Mouse (Mus musculus): Measurements from ENCODE around the gene Atp5j2. TPM values are rescaled to one million over a fixed set of nuclear protein-coding genes. Genes with fewer than 3 reads are reported as not detected.
"Not testable (repeated sequence)": the region's sequence is repeated elsewhere in the genome, so short reads cannot be mapped to it uniquely, and the experiment has no call there.

Atp5j2 gene
- total RNA-seq (2021), result 100 to 1,000 TPM; 485 to 492 TPM
- long read RNA-seq, experiment 1, transcript Atp5j2-202 (4 exons, 955 nt), result major isoform, 689 of 765 reads
- long read RNA-seq, experiment 1, partial matches to known transcripts, result 71 of 765 reads
- long read RNA-seq, experiment 1, other reads (novel, unspliced or antisense), result 5 of 765 reads
- long read RNA-seq, experiment 2, transcript Atp5j2-202 (4 exons, 955 nt), result major isoform, 424 of 444 reads
- long read RNA-seq, experiment 2, partial matches to known transcripts, result 14 of 444 reads
- long read RNA-seq, experiment 2, other reads (novel, unspliced or antisense), result 4 of 444 reads

DNA sequence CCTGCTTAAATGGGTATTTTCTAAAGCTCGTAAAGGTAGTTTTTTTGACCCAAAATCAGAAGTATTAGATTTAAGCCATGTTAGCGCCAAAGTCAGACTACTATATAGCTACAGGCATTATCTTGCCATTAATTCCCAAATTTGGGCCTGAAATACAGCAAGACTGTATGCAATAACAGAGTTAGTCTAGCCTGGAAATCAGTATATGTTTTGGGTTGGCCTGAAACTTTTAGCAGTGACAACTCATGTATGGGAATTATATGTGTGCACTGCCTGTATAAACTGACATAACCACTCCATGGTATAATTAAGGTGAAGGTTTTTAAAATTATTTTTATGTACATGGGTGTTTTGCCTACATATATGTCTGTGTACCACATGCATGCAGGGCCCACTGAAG, at the start of gene Atp5j2:
Gene Atp5j2 (minus strand): TSS at position 101 of the 400 bp plus-strand sequence.
- no peak for DNase-seq

DNA sequence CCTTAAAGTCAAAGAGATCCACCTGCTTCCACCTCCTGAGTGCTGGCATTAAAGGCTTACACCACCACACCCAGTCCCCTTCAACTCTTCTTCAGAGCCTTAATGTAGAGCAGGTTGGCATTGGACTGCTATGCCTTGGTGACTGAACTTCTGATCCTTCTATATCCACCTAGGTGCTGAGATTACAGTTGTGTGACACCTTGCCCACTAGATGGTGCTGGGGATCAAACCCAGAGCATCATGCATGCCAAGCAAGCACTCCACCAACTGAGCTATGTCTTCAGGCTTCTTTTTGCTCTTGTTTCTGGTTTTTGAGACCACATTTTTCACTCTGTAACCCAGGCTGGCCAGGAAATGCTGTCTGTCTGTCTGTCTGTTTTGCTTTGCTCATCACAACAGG, 42.8 kb upstream of the Atp5j2 start:
- DNase-seq, result peak in 1 of 2 experiments; percentile 30

DNA sequence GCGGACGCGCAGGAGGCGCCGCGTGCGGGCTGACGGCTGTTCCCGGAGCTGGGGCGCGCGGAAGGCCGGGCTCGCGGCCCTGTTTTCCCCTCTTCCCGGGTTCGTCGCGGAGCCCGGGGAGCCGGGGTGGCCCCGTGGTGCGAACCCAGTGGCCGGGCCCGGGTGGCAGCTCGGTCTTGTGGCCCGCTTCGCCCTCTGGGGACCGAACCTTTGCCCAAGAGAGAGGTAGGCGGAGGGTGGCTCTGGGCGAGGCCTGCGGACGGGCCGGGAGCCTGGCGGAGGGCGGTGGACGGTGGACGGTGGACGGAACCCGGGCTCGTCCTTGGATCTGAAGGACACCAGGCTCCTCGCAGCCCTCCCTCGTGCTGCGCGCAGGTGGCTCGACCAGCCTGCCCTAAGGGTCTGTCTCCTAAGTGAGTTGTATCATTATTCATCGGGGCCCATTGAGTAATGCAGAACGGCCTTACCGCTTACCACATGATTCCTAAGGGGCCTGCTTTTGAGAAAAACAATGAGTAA, 40.1 kb upstream of the Atp5j2 start:
- peak; percentile 58 to 69 for DNase-seq

- peak; percentile 98 for DNase-seq
Observed at GRCm38 (mm10) chr5:145231367-145231871, 39.6 kb upstream of the Atp5j2 start, which contains the start of gene Zfp655. Gene Zfp655 (plus strand): TSS chr5:145231715.

GRCm38 (mm10) chr5:145230641-145231040, 38.8 kb upstream of the Atp5j2 start:
- DNase-seq, result no peak

- not testable (repeated sequence) for DNase-seq
Observed at GRCm38 (mm10) chr5:145229283-145229682, 37.4 kb upstream of the Atp5j2 start.

- no peak for DNase-seq
Observed at GRCm38 (mm10) chr5:145226453-145226852, 34.6 kb upstream of the Atp5j2 start.

- DNase-seq, result no peak
Observed at GRCm38 (mm10) chr5:145223395-145223794, 31.5 kb upstream of the Atp5j2 start.

GRCm38 (mm10) chr5:145222840-145223239, 31.0 kb upstream of the Atp5j2 start:
- peak; percentile 58 to 65 for DNase-seq

DNA sequence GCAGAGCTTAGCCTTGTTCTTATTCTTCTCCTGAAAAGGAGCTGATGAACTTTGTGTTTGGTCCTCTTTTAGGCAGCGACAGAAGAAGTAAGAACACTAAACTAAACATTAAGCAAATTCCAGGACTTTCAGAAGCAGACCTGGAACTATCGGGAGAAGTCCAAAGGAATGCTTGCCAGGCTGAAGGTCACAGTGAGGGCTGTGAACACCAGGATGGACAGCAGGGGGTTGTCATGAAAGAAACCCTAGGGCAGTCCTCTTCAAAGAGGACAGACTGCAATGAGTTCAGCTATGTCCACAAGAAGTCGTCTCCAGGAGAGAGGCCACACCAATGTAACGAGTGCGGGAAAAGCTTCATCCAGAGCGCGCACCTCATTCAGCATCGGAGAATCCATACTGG, 28.1 kb upstream of the Atp5j2 start:
- DNase-seq, result no peak

DNA sequence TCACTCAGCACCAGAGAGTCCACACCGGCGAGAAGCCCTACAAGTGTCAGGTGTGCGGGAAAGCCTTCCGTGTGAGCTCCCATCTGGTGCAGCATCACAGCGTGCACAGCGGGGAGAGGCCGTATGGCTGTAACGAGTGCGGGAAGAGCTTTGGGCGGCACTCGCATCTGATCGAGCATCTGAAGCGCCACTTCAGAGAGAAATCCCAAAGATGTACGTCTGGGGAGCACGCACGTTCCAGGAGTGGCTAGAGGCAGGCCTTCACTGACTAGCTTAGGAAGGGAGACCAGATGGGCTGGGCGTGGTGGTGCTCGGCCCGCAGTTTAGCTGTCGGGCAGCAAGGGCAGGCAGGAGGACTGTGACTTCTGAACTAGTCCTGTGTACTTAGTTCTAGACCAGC, 26.8 kb upstream of the Atp5j2 start:
- DNase-seq, result no peak

- DNase-seq, result no peak
Observed at GRCm38 (mm10) chr5:145218206-145218605, 26.3 kb upstream of the Atp5j2 start.

DNA sequence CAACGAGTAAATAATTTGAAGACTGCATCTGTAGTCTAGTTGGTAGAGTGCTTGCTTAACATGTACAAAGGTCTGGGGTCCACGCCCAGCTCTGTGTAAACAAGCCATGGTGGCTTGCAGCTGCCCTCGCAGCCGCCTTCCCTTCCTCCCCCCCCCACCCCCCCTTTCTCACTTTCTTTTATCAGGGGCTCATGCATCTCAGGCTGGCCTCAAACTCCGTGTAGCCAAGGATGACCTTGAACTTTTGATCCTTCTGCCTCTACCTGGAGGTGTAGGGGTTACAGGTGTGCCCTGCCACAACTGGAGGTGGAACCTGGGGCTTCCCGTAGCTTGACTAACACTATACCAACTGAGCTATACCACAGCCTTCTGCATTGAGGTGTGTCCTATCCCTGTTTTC, 25.9 kb upstream of the Atp5j2 start:
- no peak for DNase-seq

GRCm38 (mm10) chr5:145214679-145215078, 22.8 kb upstream of the Atp5j2 start:
- peak in 1 of 2 experiments; percentile 37 for DNase-seq

DNA sequence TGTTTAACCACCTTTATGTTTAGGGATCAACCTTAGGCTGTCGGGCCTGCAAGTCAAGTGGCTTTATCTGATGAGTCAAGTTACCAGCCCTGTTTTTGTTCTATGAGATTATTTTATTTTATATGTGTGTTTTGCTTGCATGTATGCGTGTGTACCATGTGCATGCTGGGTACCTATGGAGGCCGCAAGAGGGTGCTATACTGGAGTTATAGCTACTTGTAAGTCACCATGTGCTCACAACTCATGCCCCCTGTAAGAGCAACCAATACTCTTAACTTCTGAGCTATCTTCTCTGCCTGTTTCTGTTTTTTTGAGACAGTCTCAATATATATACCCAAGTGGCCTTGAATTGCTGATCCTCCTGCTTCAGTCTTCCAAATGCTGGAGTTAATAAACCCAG, 21.6 kb upstream of the Atp5j2 start:
- no peak for DNase-seq

DNA sequence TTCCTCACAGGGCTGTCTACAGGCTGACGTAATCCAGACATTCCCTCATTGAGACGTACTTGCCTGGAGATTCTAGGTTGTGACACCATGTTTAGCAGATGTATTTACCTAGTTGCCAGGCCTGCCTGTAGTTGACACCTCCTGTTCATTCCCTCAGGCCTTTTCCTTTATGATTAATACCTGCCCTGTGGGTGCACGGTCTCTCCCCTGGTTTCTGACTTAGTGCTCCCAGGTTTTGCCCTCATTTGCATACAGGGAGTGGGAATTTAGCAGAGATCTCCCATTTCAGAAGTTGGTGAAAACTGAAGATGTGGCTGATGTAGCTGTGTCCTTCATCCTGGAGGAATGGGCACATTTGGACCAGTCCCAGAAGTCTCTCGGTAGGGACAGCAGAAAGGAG, 20.4 kb upstream of the Atp5j2 start:
- DNase-seq, result no peak

- DNase-seq, result no peak
Observed at GRCm38 (mm10) chr5:145211340-145211739, 19.5 kb upstream of the Atp5j2 start.

DNA sequence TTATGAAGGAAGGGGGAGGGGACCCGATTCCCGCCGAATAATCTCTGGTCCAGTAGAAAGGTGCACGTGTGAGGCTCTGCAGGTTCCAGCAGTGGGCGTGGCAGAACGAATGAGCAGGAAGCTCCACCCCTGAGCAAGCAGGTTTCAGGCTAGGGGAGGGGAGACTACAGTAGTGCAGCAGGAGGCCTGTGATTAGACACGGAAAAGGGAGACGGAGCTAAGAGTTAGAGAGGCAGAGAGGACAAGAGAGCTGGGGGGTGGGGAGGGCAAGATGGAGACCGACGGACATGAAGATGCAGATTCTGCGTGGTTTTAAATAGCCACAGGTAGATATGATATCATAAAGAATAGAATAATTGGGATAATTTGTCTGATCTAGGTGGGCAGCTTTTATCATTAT, 16.5 kb upstream of the Atp5j2 start:
- DNase-seq, result not testable (repeated sequence)

GRCm38 (mm10) chr5:145207954-145208353, 16.1 kb upstream of the Atp5j2 start:
- no peak for DNase-seq

GRCm38 (mm10) chr5:145207385-145207784, 15.5 kb upstream of the Atp5j2 start:
- no peak for DNase-seq

DNA sequence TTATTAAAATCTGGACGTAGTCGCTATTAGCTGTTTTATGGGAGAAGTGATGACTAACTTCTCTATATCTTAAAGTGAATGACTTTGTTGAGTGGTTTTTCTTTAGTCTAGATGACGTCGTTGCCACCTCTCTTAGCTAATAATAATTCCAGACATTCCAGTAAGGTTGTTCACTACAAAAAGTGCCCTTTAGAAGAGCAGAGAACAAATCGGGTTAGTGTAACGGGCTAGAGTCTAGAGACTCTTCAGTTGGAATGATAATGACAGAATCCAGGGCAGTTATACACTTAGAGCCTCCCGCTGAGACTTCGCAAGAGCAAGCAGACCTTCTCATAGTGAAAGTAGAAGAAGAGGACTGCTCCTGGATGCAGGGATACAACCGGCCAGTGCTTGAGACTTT, 13.2 kb upstream of the Atp5j2 start:
- no peak for DNase-seq

DNA sequence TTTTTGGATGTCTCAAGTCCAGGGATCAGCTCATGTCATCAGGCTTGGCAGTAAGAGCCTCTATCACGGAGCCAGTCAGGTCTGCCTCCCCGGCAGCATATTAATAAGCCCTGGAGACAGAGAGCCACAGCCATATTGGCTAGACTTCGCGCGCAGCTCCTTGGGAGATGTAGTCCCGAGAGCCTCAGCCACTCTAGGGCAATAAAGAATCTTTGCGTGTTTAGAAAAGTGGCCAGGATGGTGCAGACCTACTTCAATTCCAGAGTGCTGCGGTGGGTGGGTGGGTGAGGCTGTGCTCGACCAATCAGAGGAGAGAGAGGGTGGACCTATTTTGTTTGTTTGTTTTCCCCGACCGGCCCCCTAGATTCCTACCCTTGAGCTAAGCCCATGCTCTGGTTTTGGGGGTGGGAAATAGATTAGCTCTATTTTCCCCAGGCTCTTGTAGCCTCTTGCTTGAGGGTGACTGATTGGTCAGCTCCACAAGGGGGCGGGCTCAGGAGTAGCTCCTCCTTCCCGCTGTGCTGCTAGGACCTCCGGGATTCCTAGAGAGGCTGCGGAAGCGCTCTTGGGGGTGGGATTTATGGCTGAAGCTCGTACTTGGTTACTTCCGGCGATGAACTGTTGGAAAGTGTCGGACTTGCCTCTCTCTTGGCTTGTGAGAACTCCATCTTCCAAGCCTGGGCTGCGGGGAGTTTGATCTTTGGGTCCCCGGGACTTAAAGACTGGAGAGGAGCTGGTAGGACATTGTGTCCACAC, 12.3 kb upstream of the Atp5j2 start, which contains the start of gene Zkscan5:
Gene Zkscan5 (plus strand): TSS at position 627 of the 756 bp plus-strand sequence.
- DNase-seq, result peak; percentile 98 to 99

DNA sequence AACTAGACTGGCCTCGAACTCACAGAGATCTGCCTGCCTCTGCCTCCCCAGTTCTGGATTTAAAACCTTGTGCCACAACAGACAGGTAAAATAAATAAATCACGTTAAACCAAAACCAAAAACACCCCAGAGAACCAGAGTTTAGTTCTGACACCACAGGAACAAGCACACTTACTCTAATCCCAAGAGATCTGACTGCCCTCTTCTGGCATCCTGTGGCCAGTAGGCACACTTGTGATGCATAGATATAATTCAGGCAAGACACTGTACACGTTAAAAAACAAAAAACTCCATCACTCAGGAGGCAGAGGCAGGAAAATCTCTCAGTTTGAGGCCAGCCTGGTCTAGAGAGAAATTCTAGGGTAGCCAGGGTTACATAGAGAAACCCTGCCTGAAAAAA, 10.6 kb upstream of the Atp5j2 start:
- no peak for DNase-seq
